Mouse (Mus musculus) right cerebral cortex, adult 2 months (tissue): Measurements from ENCODE around the gene Cntnap5b.

Experiments used
- DNase-seq, 2 experiments: peaks; one replicate each; pipeline ENCODE4 v3.0.0; 2021 to 2022; ENCODE audit warnings: low spot score in 2 of 2

Gene Cntnap5b

DNA sequence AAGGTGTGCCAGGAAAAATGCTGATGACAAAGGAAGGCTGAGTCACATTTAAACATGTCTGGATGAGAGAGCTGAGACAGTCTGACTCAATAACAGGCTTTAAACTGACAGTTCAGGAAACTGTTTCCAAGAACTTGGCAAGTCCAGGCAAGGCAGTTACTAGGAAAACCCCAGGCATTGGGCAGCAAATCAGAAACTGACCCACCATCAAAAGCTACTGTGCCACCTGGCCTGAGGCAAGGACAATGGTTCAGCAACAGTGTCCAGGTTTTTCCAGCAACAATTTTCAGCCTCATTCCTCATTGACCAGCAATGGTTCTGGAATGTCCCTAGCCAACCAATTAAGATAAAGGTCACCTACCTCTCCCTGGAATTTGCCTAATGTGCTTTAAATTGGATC is 399.0 kb downstream of the Cntnap5b start:
- no peak for DNase-seq

DNA sequence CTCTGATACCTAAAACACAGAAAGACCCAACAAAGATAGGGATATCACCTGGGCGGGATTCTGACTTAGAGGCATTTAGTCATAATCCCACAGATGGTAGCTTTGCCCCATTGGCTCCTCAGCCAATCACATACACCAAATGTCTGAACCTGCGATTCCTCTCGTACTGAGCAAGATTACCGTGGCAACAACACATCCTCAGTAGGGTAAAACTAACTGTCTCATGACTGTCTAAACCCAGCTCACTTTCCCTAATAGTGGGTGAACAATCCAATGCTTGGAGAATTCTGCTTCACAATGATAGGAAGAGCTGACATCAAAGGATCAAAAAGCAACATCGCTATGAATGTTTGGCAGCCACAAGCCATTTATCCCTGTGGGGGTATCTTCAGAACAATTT is 407.5 kb downstream of the Cntnap5b start:
- DNase-seq = no peak

DNA sequence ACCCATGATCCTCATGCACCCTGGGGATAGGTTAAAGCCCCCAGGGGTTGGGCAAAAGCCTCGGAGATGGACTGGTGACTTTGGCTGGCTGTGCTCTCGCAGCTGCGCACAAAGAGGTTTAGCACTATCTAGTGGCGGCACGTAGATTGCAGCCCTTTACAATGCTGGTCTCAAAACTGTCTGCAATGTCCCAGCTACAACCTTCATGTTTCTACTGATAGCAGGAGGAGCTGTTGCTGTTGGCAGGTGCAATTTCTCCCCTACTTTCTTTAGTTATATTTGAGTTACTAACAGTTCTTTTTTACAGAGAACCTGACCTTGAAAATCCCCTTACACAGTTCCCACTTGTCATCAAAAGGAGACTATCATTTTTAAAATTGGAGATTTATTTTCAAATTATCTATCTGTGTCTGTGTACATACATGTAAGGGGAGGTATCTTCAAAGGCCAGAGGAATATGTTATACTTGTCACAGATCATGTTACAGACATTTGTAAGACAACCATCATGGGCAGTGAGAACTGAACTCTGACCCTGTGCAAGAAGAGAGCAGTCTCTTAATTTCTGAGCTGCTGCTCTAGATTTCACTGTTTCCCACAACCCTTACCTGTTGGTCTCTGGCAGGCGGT is 459.5 kb downstream of the Cntnap5b start:
- peak; percentile 37 to 51 for DNase-seq

DNA sequence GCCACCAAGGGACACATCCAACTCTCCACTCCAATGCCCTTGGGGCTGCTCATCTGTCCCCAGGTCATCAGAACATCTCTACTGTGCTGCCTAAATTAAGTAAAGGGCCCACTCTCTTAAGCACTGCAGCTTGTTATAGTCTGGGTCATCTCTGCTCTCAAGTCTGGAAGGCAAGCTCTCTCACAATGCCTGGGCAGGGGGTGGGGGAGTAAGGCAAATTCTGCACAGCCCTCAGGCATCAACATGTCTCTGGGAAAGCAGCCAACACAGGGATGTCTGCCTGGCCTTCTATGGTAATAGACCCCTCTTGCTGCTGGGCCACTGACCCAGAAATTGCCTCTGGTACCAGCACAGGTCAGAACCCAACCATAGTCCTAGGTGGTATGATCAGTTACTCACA is 479.4 kb downstream of the Cntnap5b start:
- no peak for DNase-seq

DNA sequence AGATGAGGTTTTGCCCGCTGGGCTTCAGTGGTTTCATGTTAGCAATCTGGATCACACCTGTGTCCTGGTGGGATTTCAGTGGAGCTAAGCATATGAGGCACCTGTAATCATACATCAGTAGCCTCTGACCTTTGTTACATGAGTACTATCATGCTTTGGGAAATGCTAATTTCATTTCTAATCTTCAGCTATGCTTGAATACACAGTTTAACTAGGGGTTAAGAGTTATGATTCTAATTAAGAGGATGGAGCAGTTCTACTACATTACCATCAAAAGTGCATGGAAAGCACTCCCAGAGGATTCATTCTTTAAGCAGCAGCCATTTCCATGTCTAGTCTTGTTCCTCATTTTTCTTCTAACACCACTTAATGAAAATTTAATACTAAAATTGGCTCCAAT is 538.1 kb downstream of the Cntnap5b start:
- no peak for DNase-seq

DNA sequence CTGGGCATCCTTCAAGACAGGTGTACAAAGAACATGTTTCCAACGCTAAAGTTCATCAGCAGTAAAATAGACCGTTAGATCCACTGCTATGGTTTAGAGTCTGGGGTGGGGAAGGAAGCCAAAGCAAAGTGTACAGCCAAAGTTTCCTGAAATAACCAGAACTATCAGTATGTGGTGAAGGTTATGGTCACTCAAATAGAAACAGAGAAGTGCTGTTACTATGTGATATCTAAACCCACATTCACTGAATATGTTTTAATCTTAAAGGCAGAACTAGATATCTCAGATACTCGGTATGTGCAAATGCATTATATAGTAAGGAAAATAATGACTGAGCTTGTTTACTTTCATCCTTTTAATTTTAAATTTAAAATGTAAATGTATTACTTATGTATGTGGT is 558.5 kb downstream of the Cntnap5b start:
- no peak for DNase-seq

DNA sequence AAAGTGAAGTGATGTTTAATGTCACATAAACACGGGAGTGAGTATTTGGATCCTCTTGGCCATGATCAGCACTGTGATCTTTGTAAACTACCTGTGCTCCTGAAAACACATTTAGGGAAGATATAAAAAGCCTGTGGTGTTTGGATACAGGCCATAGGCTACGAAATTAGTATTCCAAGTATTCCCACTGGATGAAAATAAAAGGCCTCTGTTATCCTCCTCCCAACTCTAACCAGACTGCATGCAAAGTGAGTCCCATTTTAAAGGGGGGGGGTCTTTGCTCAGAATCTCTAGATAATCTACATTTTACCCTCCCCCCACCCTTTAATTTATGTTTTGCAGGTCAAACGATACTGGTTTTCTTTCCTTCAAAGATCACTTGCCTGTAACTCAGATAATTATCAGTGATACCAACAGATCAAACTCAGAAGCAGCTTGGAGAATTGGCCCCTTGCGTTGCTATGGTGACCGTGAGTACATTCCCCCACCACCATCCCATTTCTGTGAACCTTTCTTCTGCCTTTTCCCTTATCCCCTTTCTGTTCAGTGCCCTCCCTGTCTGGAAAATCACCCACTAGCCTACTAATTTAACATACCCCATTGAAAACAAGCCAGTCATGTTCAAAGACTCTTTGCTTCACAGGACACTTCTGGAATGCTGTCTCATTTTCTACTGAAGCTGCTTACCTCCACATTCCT is 597.0 kb downstream of the Cntnap5b start:
- no peak for DNase-seq

DNA sequence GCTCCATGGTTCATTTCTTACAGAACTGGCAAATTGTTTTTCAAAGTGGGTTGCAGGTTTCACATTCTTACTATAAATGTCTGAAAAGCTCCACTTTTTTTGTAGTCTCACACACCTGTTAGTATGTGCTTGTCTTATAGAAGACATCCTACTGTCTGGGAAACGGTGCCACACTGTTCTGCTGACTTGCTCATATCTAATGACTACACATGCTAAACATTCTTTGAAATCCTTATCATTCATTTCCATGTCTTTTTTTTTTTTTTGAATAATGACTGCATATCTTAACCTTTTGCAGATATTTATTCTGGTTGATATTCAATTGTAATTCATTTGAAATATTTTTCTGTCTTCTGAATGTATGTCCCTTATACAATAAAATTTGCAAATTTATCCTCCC is 613.7 kb downstream of the Cntnap5b start:
- no peak for DNase-seq

DNA sequence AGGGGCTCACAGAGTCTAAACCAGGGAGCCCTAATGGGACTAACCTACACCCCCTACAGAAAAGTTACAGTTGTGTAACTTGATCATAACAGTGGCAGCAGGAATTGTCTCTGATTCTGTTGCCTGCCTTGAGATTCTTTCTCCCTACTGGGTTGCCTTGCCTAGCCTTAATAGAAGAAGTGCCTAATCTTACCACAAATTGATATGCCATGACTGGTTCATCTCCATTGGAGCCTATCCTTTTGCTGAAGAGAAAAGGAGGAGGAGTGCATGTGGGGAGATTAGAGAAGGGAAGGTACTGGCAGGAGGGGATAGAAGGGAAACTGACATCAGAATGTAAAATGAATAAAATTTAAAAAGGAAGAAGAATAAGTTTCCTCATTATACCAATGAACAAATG is 621.5 kb downstream of the Cntnap5b start:
- no peak for DNase-seq

DNA sequence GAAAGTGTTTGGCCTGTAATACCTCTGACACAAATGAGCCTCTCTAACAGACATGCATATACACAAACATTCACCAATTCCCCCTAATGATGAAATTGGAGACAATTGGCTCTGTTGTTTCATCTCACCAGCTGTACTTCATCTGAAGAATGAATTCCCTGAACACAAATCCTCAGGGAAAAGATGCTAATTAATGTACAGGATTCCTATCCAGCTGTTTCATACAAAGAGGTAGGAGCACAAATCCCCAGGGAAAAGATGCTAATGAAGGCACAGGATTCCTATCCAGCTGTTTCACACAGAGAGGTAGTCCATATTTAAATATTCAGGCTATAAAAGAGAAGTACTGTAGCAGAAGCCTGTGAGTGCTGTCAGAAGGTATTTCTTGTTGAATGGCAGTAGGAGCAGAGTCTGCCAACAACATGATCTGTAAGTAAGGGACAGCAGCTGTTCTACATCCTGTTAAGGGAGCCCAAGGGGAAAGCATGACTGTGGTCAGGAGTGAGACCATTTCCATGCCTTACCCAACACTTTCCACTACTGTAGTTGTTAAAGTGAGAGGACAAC is 644.2 kb downstream of the Cntnap5b start:
- DNase-seq = no peak

DNA sequence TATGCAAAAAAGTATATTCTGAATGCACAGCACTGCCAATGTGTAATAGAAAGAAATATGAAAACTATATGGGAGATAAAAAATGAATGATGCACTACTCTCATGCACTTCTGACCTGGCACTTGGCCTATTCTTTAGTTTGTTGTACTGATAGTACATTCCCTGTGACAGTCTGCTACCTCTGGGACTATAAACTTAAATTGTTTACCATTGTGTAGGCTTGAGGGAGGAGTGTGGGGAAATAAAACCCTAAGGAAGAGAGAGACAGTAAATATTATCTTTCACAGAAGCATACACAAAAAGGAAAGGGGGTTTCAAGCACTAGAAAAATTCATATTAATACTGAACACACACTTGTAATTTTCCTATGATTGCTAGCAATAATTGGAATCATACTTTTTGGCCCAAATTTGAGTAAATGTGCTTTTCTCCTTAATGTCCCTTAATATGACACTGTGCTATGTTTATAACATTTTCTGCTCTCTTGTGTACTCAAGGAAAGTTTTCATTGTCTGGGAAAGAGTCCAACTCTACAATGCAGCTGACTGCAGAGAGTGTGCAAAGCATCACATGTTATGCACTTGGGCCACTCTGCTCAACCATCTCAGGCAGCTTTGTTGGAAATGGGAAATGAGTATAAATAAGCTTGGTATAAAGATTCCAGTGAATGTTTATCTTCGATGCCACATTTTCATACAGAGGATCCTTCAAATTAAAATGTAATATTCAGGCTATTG is 657.6 kb downstream of the Cntnap5b start:
- DNase-seq = no peak

DNA sequence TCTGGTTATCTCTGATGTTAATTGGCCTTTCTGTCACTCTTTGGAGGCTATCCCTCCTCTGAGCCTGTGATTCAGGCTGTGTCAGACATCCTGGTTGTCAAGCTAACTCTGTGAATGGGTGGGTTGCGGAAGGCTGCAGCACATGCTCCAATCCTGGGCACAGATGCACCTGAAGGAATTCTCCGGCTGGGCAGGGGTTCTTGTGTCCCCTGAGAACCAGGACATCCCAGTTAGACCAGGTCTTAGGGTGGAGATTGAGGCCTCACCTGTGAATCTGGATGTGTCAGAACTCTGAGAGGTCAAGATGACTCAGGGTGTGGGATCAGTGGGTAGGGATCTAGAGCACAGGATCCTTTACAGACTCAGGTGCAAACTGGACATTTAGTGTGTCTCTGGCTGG is 691.3 kb downstream of the Cntnap5b start:
- DNase-seq = no peak

DNA sequence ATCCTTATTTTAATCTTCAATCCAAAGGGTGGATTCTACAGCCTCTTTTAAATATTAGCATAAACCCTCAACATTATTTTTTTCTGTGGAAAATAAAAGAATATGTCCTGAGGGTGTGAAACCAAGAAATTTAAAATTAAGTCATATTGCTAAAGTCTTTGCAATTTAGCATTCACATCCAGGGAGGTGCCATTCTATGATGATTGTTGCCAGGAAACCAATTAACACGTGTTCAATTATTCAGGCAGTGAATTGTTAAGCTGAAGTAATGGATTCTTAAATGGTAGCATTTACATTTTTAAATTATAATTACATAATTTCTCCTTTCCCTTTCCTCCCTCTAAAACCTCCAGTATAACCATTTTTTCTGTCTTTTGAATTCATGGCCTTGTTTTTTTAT is 692.7 kb downstream of the Cntnap5b start:
- DNase-seq = no peak

DNA sequence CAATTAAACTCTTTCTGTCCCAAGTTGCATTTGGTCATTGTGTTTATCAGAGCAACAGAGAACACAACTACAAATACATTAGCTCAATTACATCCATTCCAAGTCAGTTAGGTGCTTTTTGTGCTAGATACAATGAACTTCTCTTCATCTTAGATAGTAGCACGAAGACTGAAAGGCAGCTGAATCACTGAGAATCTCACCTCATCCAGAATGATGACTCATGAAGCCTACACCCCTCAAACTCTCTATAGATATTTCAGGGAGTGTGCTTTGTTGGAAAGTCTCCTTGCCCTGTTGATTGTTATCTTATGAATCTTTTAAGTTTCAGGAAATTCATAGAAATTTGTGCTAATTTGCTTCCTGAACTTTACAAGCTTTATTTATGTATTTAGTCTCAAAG is 695.0 kb downstream of the Cntnap5b start:
- no peak for DNase-seq

DNA sequence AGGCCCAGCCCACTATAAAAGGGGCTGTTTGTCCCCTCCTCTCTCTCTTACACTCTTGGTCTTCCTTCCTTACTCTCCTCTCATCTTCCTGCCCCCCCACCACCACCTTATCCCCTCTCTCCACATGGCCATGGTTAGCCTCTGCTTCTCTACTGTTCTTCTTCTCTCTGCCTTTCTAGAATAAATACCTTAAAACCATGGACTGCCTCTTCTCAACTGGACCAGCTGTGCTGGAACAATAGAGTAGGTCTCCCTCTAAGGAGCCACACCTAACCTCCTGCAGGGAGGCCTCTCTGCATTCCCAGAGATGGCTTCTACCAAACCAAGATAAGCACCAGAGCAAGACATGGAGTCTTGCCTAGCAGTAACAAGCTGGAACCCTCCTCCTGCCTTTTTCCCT is 737.3 kb downstream of the Cntnap5b start:
- no peak for DNase-seq
